In genomic region chr8:92828251-92828743, GRCm38 (mm10) we compare ENCODE assay signal across 9 mouse cellular contexts. TPM values are rescaled to one million over a fixed set of nuclear protein-coding genes. Genes with fewer than 3 reads are reported as not detected.
DNase-seq lines count a peak whose midpoint lies in the region; ATAC-seq lines count a peak whose summit lies in the region.
"Had no signal": no experiment of that assay in that cellular context is flagged by ENCODE, and none has a peak within 500 bp of the region (broad histone marks: within the 10 kb centered on the region; RNA-seq: fewer than 3 reads in every experiment).

No protein-coding gene starts in this region.

- peak overlapping the region; percentile 57 for H3K4me3 ChIP-seq in kidney, embryonic 16.5 days (ENCODE audit: low read length)
- peak overlapping the region; percentile 51 for H3K4me3 ChIP-seq in intestine, embryonic 15.5 days (replicated peaks)
- no peak overlapping the region for H3K4me3 ChIP-seq in midbrain, embryonic 13.5 days (replicated peaks)

- 28% methylated on average over 15 of the region's 15 CpGs for WGBS in kidney, embryonic 16.5 days
- WGBS in intestine, embryonic 15.5 days: 22% methylated on average over 15 of the region's 15 CpGs
- WGBS in midbrain, embryonic 13.5 days: 43% methylated on average over 14 of the region's 15 CpGs

- H3K36me3 ChIP-seq in kidney, embryonic 16.5 days (ENCODE audit: insufficient read depth, low read length): peaks cover 5% of the 10 kb centered on the region; the same call in 1 of the 2 replicates
- H3K36me3 ChIP-seq in intestine, embryonic 15.5 days: no peaks in the 10 kb centered on the region
- H3K36me3 ChIP-seq in midbrain, embryonic 13.5 days: no peaks in the 10 kb centered on the region

- H3K4me1 ChIP-seq in kidney, embryonic 16.5 days (ENCODE audit: insufficient read depth, low read length): peaks cover 12% of the 10 kb centered on the region
- peaks cover 4% of the 10 kb centered on the region; the same call in 1 of the 2 replicates for H3K4me1 ChIP-seq in intestine, embryonic 15.5 days (replicated peaks)
- H3K4me1 ChIP-seq in midbrain, embryonic 13.5 days (replicated peaks): peaks cover 16% of the 10 kb centered on the region

- H3K27ac ChIP-seq in kidney, embryonic 16.5 days (ENCODE audit: low read length): peak overlapping the region; percentile 84; the same call in 1 of the 2 replicates
- peak overlapping the region; percentile 95 for H3K27ac ChIP-seq in intestine, embryonic 15.5 days
- H3K27ac ChIP-seq in midbrain, embryonic 13.5 days: no peak overlapping the region
- H3K27ac ChIP-seq: macrophage had no signal

- peak; percentile 81 for ATAC-seq in kidney, embryonic 16.5 days (ENCODE audit: low FRiP score, low TSS enrichment)
- ATAC-seq in intestine, embryonic 15.5 days: peak; percentile 79
- ATAC-seq in midbrain, embryonic 13.5 days: peak; percentile 69

- H3K9me3 ChIP-seq in kidney, embryonic 16.5 days (ENCODE audit: low read length): no peaks in the 10 kb centered on the region
- H3K9me3 ChIP-seq in intestine, embryonic 15.5 days: no peaks in the 10 kb centered on the region
- no peaks in the 10 kb centered on the region for H3K9me3 ChIP-seq in midbrain, embryonic 13.5 days

- no peak for DNase-seq in kidney, adult 11 months
- peak; percentile 41 for DNase-seq in embryo, embryonic 9.5 days (ENCODE audit: extremely low spot score)
- DNase-seq in gastrocnemius, postnatal 4 days (ENCODE audit: low spot score in 2 of 2): peak; percentile 75 to 84
- DNase-seq in spleen, adult 12 weeks (ENCODE audit: low spot score): no peak
- DNase-seq in thymus, postnatal 0 days (ENCODE audit: low spot score): no peak

- H3K27me3 ChIP-seq in kidney, embryonic 16.5 days (ENCODE audit: insufficient read depth, low read length): no peaks in the 10 kb centered on the region
- H3K27me3 ChIP-seq in intestine, embryonic 15.5 days (replicated peaks): peaks cover 6% of the 10 kb centered on the region; the same call in 1 of the 2 replicates
- peaks cover 15% of the 10 kb centered on the region; the same call in 1 of the 2 replicates for H3K27me3 ChIP-seq in midbrain, embryonic 13.5 days

- H3K4me2 ChIP-seq in kidney, embryonic 16.5 days (replicated peaks; ENCODE audit: low read depth, low read length): peak overlapping the region; percentile 65
- peak overlapping the region; percentile 70 for H3K4me2 ChIP-seq in intestine, embryonic 15.5 days (replicated peaks)
- peak overlapping the region; percentile 76 for H3K4me2 ChIP-seq in midbrain, embryonic 13.5 days (replicated peaks)

- no peak overlapping the region; the same call in 1 of the 2 replicates for H3K9ac ChIP-seq in kidney, embryonic 16.5 days (replicated peaks; ENCODE audit: low read length)
- H3K9ac ChIP-seq in intestine, embryonic 15.5 days: no peak overlapping the region
- H3K9ac ChIP-seq in midbrain, embryonic 13.5 days (replicated peaks): no peak overlapping the region

RNA-seq across cellular contexts. Expression of gene Mmp2, which starts 1.2 kb away (rescaled TPM):
- polyA plus RNA-seq in kidney, embryonic 16.5 days (2015; fragmentation: Nextera tagmentation; extraction: Ambion mirVana): 142 and 148 TPM in 2 replicates
- 100 to 1,000 TPM; 234 to 294 TPM for total RNA-seq in gastrocnemius, postnatal 4 days (2021)
- 150 and 159 TPM in 2 replicates for polyA plus RNA-seq in intestine, embryonic 15.5 days (2015; fragmentation: Nextera tagmentation; extraction: Ambion mirVana)
- 17.1 and 18.1 TPM in 2 replicates for polyA plus RNA-seq in midbrain, embryonic 13.5 days (2015; fragmentation: Nextera tagmentation; extraction: Ambion mirVana)
- polyA plus RNA-seq in thymus, postnatal 0 days (2015; fragmentation: Nextera tagmentation; extraction: Ambion mirVana): 49.5 and 52.9 TPM in 2 replicates

RNA-seq across cellular contexts. Expression of gene Lpcat2, which starts 26.8 kb away (rescaled TPM):
- polyA plus RNA-seq in kidney, embryonic 16.5 days (2015; fragmentation: Nextera tagmentation; extraction: Ambion mirVana): 5.5 and 6.1 TPM in 2 replicates
- 1 to 10 TPM; 2.2 to 2.5 TPM for total RNA-seq in gastrocnemius, postnatal 4 days (2021)
- polyA plus RNA-seq in intestine, embryonic 15.5 days (2015; fragmentation: Nextera tagmentation; extraction: Ambion mirVana): 6.7 and 6.8 TPM in 2 replicates
- polyA plus RNA-seq in midbrain, embryonic 13.5 days (2015; fragmentation: Nextera tagmentation; extraction: Ambion mirVana): 3.8 and 5.4 TPM in 2 replicates
- polyA plus RNA-seq in thymus, postnatal 0 days (2015; fragmentation: Nextera tagmentation; extraction: Ambion mirVana): 20.2 and 25.5 TPM in 2 replicates

Comparison
In these comparisons a context has a peak if more than half of its experiments do, and no peak if none do; other contexts are left out.
1. DNase-seq: peak in embryo, embryonic 9.5 days (single experiment) and gastrocnemius, postnatal 4 days (2 of 2); none in kidney, adult 11 months (single experiment), spleen, adult 12 weeks (single experiment) and thymus, postnatal 0 days (single experiment).
2. Peak in every context shown above with its lines, with median percentiles within 50 percentile points of each other: ATAC-seq and H3K4me2 ChIP-seq.